Mouse (Mus musculus) forebrain, embryonic 12.5 days (tissue): ENCODE data around the gene Cib1. TPM values are rescaled to one million over a fixed set of nuclear protein-coding genes. Genes with fewer than 3 reads are reported as not detected.
A peak's percentile ranks its signal among the peaks of the same experiment; 100 is the strongest.

ENCODE experiments used
- ATAC-seq: fragments of 200-750 bp; cut with Nextera tagmentation; 2 replicates; pipeline ENCODE4 v1.8.0; 2017; ENCODE audit warnings: moderate TSS enrichment; ENCODE audit not compliant: low FRiP score
- H3K27ac ChIP-seq: fragments of 300-500 bp; sonication (generic); 2 replicates; pipeline ENCODE4 v1.5.1; 2016; ENCODE audit warnings: mild to moderate bottlenecking
- H3K27me3 ChIP-seq: fragments of 300-500 bp; sonication (generic); 2 replicates; pipeline ENCODE4 v1.6.1; 2016; ENCODE audit warnings: mild to moderate bottlenecking
- H3K36me3 ChIP-seq: fragments of 300-500 bp; sonication (generic); replicated peaks from 2 replicates; pipeline ENCODE4 v1.6.1; 2016; ENCODE audit warnings: mild to moderate bottlenecking
- H3K4me1 ChIP-seq: fragments of 300-500 bp; sonication (generic); 2 replicates; pipeline ENCODE4 v1.6.1; 2016
- H3K4me2 ChIP-seq: fragments of 300-500 bp; sonication (generic); 2 replicates; pipeline ENCODE4 v1.6.1; 2016; ENCODE audit warnings: mild to moderate bottlenecking, moderate library complexity
- H3K4me3 ChIP-seq: fragments of 300-500 bp; sonication (generic); replicated peaks from 2 replicates; pipeline ENCODE4 v1.5.1; 2016; ENCODE audit warnings: mild to moderate bottlenecking
- H3K9ac ChIP-seq: fragments of 300-500 bp; sonication (generic); 2 replicates; pipeline ENCODE4 v1.6.1; 2016; ENCODE audit warnings: mild to moderate bottlenecking
- H3K9me3 ChIP-seq: fragments of 300-500 bp; sonication (generic); 2 replicates; pipeline ENCODE4 v1.6.1; 2016
- WGBS: fragments of 180-500 bp; shearing (Covaris S2); methylation state at CpG from one replicate; pipeline ENCODE4 v1.1.7; 2016; 5-methylcytosine and 5-hydroxymethylcytosine counted together
- polyA plus RNA-seq: library from polyadenylated mRNA; unstranded; fragments of >200 nt; fragmentation: Nextera tagmentation; extraction: Ambion mirVana; gene quantifications from 2 replicates; pipeline ENCODE4 v1.2.1, GENCODE M21; 2016

Gene Cib1
- polyA plus RNA-seq, 1 experiment from 2014 or later, result 41.6 TPM

DNA sequence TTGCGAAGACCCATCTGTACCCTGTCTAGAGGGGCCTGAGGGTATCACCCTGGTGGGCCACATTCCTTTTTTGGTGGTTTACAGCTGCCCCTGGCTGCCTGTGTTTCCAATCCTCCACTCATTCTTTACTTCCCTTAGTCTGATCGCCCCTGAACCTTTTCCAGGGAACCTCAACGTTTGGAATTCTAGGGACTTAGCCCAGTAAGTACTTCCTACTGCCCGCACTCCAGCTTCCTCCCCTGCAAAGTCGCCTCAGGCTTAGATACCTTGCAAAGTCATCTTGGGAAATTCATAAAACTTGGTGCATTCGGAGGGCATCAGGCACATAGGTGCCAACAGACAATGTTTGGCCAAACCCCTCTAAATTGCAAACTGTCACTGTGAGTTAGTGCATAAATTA, 33.3 kb downstream of the Cib1 start:
- 39% methylated on average over 6 of the region's 6 CpGs for WGBS
- Histone ChIP-seq H3K4me3 (peak overlapping the region; percentile 70), H3K27ac (peak overlapping the region; percentile 97), H3K27me3 (no peaks in the 10 kb centered on the region), H3K9me3 (no peaks in the 10 kb centered on the region), H3K4me1 (peaks cover 68% of the 10 kb centered on the region), H3K36me3 (0 out of 2 replicates have a peak, but pooled peaks cover 3% of the 10 kb centered on the region), H3K4me2 (peak overlapping the region; percentile 82), H3K9ac (peak overlapping the region; percentile 83)
- ATAC-seq, result no peak

GRCm38 (mm10) chr7:80198863-80199262, 33.8 kb downstream of the Cib1 start:
- Histone ChIP-seq H3K36me3 (0 out of 2 replicates have a peak, but pooled peaks cover 3% of the 10 kb centered on the region), H3K27me3 (no peaks in the 10 kb centered on the region), H3K9ac (peak overlapping the region; percentile 83), H3K4me3 (peak overlapping the region; percentile 70), H3K9me3 (no peaks in the 10 kb centered on the region), H3K4me1 (peaks cover 68% of the 10 kb centered on the region), H3K27ac (peak overlapping the region; percentile 97), H3K4me2 (peak overlapping the region; percentile 82)
- peak; percentile 24 for ATAC-seq
- WGBS, result 2% methylated on average over 11 of the region's 11 CpGs

DNA sequence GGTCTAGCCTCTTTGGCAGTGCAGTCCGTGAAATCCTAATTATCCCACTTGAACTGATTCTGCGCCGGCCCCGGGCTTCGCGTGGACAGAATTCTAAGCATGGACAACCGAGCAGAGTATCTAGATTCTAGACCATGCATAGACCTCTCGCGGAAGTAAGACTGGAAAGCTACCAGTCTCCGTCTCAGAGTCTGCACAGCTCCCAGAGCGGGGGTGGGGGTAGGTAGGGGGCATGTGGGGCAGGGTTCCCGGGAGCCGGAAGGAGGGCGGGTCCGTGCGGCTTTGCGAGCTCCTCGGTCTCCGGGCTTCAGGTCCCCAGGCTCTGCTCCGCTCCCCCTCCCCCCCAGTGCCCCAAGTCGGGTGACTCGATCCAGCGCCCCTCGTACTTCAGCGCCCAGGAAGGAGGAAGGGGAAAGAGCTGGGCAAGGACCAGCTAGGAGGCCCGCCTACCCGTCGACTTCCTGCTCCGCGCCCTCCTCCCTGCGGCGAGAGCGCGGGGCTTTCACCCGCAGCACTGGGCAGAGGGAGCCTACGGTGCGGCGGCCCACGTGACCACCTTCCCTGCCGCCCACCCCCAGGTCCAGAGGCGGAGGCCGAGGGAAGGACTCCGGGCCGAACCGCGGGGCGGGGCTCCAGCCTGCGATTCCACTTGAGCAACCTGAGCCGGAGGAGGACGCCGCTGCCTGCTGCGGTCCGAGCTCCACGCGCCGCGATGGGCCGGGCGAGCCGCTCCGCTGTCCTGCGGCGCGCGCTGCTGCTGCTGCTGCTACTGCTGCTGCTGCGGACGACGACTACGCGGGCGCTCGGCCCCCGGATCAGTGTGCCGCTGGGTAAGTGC, 34.5 kb downstream of the Cib1 start:
- Histone ChIP-seq H3K4me2 (peak overlapping the region; percentile 82), H3K4me3 (peak overlapping the region; percentile 70), H3K36me3 (0 out of 2 replicates have a peak, but pooled peaks cover 3% of the 10 kb centered on the region), H3K27me3 (no peaks in the 10 kb centered on the region), H3K9me3 (no peaks in the 10 kb centered on the region), H3K4me1 (peaks cover 64% of the 10 kb centered on the region), H3K27ac (peak overlapping the region; percentile 97), H3K9ac (peak overlapping the region; percentile 83)
- peak; percentile 92 for ATAC-seq
- under 1% methylated on average over 68 of the region's 74 CpGs for WGBS

- Histone ChIP-seq H3K27me3 (no peaks in the 10 kb centered on the region), H3K4me3 (peak overlapping the region; percentile 70), H3K9ac (peak overlapping the region; percentile 17; the same call in 1 of the 2 replicates), H3K27ac (peak overlapping the region; percentile 97), H3K4me2 (peak overlapping the region; percentile 82), H3K9me3 (no peaks in the 10 kb centered on the region), H3K4me1 (peaks cover 64% of the 10 kb centered on the region), H3K36me3 (0 out of 2 replicates have a peak, but pooled peaks cover 3% of the 10 kb centered on the region)
- WGBS, result 7% methylated on average over 4 of the region's 4 CpGs
- no peak for ATAC-seq
These were observed 35.2 kb downstream of the Cib1 start for GRCm38 (mm10) chr7:80197371-80197770.

DNA sequence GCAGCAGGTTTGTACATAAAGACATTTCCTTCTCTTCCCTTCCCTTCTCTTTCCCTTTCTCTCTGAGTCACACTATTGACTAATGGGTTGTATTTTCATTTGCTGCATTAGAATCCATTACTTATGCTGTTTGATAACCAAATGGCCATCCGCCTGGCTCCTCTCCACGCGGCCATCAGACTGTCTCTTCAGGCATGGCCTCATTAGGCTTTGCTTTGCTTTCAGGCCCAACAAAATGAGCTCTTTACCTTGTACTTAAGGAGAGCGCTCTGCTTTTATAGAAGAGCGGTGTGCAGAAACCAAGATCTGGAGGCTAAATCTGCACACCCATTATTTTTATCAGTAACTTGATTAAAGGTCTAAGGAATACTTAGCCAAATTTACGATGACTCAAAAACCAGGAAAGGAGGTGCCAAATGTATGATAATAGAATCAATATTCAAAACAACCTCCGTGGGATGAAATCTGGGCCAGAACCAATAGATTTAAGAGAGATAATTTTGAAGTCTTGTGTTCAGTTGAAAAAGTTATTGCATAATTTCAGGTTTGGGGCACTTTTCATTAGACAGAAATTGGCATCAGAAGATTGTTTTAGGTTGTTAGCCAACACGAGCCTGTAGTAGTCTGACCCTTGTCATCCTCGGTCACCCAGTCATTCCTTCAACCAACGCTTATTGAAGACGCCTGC, 36.9 kb downstream of the Cib1 start:
- Histone ChIP-seq H3K4me3 (no peak overlapping the region), H3K9ac (no peak overlapping the region), H3K9me3 (no peaks in the 10 kb centered on the region), H3K4me1 (peaks cover 64% of the 10 kb centered on the region), H3K27ac (no peak overlapping the region), H3K4me2 (no peak overlapping the region), H3K27me3 (no peaks in the 10 kb centered on the region), H3K36me3 (no peaks in the 10 kb centered on the region)
- 88% methylated on average over 10 of the region's 11 CpGs for WGBS
- ATAC-seq, result no peak

GRCm38 (mm10) chr7:80195146-80195545, 37.5 kb downstream of the Cib1 start:
- ATAC-seq, result no peak
- Histone ChIP-seq H3K4me1 (peaks cover 61% of the 10 kb centered on the region), H3K27me3 (no peaks in the 10 kb centered on the region), H3K9me3 (no peaks in the 10 kb centered on the region), H3K4me2 (no peak overlapping the region), H3K4me3 (no peak overlapping the region), H3K27ac (no peak overlapping the region), H3K36me3 (no peaks in the 10 kb centered on the region), H3K9ac (no peak overlapping the region)
- 92% methylated on average over 5 of the region's 5 CpGs for WGBS

DNA sequence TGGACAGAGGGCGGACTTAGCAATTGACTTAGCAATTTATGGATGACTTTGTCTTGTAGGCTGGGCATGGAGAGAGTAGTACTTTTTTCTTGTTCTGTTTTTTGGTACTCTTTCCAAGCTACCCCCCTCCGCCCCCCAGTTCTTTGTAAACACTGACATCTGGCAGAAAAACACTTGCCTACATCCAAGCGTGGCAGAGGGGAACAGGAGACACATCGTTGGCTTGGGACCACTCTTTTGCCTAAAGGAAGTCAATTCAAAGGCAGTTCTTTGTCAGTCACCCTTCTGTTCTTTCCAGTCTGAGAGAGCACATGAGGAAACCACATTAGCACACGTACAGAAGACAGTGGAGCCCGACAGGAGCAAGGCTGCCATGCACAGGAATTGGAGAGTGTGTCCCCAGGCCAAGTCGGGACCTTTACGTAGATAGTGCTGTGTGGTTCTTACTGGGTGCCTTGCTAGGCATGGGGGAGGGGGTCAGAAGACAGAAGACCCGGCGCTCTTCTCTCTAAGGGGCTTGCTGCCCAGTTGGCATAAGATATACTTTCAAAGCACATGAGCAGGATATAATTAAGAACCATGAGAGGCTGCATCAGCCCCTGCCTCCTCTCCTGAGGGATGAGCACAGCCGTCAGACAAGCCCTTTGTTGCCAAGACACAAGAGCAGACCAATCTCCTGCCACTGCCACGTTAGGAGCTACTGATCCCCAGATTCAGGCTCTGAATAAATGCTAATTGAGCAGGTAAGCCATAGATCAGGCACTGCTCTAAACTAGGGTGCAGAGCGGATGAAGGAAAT, 38.5 kb downstream of the Cib1 start:
- 64% methylated on average over 13 of the region's 13 CpGs for WGBS
- Histone ChIP-seq H3K4me1 (peaks cover 58% of the 10 kb centered on the region), H3K27ac (peak overlapping the region; percentile 65)

GRCm38 (mm10) chr7:80192226-80193061, 40.2 kb downstream of the Cib1 start:
- H3K4me2 ChIP-seq, result peak overlapping the region; percentile 50
- H3K4me1 ChIP-seq, result peaks cover 68% of the 10 kb centered on the region
- ATAC-seq, result peak; percentile 89
- WGBS, result 10% methylated on average over 16 of the region's 16 CpGs
- peak overlapping the region; percentile 94 for H3K27ac ChIP-seq
- H3K36me3 ChIP-seq, result no peaks in the 10 kb centered on the region
- H3K27me3 ChIP-seq, result no peaks in the 10 kb centered on the region
- H3K9me3 ChIP-seq, result no peaks in the 10 kb centered on the region
- H3K4me3 ChIP-seq, result peak overlapping the region; percentile 20
- H3K9ac ChIP-seq, result peak overlapping the region; percentile 38

More for the DNA sequence above, 38.5 kb downstream of the Cib1 start:
- no peak overlapping the region for H3K9ac ChIP-seq
- H3K36me3 ChIP-seq, result no peaks in the 10 kb centered on the region
- no peak overlapping the region for H3K4me2 ChIP-seq
- no peak overlapping the region for H3K4me3 ChIP-seq
- no peaks in the 10 kb centered on the region for H3K27me3 ChIP-seq
- H3K9me3 ChIP-seq, result no peaks in the 10 kb centered on the region
- ATAC-seq, result no peak

DNA sequence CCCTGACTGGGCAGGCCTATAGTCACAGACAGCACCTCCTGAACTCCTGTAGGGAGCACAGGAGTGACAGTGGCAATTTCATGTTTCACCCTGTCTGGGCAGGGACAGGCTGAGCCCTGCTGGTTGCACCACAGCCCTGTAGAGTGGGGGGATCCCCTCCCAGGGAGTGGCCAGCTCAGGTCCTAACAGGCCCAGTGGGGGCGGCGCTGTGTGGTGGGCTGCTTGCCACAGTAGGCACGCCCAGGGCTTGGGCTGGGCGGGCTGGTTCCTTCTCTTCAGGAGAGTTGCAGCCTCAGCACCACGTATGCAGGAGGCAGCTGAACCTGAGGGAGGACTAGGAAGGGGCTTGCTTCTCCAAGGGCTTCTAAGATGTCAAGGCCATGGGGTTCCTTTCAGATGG, 41.2 kb downstream of the Cib1 start:
- peak overlapping the region; percentile 94 for H3K27ac ChIP-seq
- H3K4me1 ChIP-seq, result peaks cover 68% of the 10 kb centered on the region
- H3K36me3 ChIP-seq, result no peaks in the 10 kb centered on the region
- ATAC-seq, result no peak
- peak overlapping the region; percentile 38; the same call in 1 of the 2 replicates for H3K9ac ChIP-seq
- H3K27me3 ChIP-seq, result no peaks in the 10 kb centered on the region
- no peak overlapping the region for H3K4me3 ChIP-seq
- H3K4me2 ChIP-seq, result peak overlapping the region; percentile 50
- WGBS, result 39% methylated on average over 5 of the region's 5 CpGs
- no peaks in the 10 kb centered on the region for H3K9me3 ChIP-seq

DNA sequence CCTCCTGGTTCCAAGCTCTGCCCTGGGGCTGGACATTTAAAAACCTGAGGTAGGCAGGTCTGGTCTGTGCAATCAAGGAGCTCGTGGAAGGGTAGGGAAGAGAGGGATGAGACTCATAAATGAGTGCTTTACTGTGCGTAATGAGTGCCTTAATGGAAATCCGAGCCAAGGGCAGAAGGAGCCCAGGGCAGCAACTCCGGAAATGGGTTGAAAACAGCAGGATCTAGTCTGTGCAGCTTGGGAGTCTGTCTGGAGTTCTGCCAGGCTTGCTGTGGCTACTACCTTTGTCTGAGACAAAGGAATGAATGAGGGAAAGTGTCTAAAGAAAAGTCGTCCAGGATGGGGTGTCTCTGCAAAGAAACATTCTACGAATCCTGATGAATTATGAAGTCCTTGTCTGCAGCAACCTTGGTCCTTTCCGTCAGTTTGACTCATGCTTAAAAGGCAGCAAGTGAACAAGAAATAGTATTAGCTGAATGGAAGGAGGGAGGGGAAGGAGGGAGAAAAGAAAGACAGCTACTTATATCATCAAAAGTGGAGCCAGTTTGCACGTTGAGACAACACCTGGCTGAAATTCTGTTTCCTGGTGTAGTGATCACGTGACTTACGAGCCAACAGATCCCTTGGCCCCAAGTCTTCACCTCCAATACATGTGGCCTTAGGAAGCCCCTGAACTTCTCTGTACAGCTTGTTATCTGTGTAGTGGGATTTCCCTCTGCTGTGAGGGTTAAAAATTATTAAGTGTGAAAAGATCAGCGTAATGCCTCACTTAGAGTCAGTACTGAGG, 43.3 kb downstream of the Cib1 start:
- H3K27me3 ChIP-seq, result no peaks in the 10 kb centered on the region
- H3K9ac ChIP-seq, result peak overlapping the region; percentile 12; the same call in 1 of the 2 replicates
- peaks cover 74% of the 10 kb centered on the region for H3K4me1 ChIP-seq
- WGBS, result 36% methylated on average over 11 of the region's 11 CpGs
- peak overlapping the region; percentile 63 for H3K4me2 ChIP-seq
- H3K27ac ChIP-seq, result peak overlapping the region; percentile 93
- no peaks in the 10 kb centered on the region for H3K36me3 ChIP-seq
- H3K4me3 ChIP-seq, result 0 out of 2 replicates have a peak overlapping the region, but pooled peaks have one; percentile 1
- H3K9me3 ChIP-seq, result no peaks in the 10 kb centered on the region
- ATAC-seq, result no peak
